Comparison of ENCODE assay signal across 22 mouse cellular contexts in genomic region chr3:6484041-6484440, GRCm38 (mm10).
DNase-seq lines count a peak whose midpoint lies in the region; ATAC-seq and TF ChIP-seq lines count a peak whose summit lies in the region.
"Had no signal": no experiment of that assay in that cellular context is flagged by ENCODE, and none has a peak within 500 bp of the region (broad histone marks: within the 10 kb centered on the region; RNA-seq: fewer than 3 reads in every experiment).

No protein-coding gene starts in this region.

- WGBS in midbrain, postnatal 0 days: 85% methylated on average over 3 of the region's 3 CpGs
- 90% methylated on average over 3 of the region's 3 CpGs for WGBS in midbrain, embryonic 10.5 days

- H3K4me3 ChIP-seq in midbrain, postnatal 0 days (ENCODE audit: low read depth, low read length): no peak overlapping the region
- no peak overlapping the region for H3K4me3 ChIP-seq in midbrain, embryonic 10.5 days
- H3K4me3 ChIP-seq: embryonic facial prominence, embryonic 10.5 days; forebrain, embryonic 13.5 days; heart, adult 2 months; heart, embryonic 15.5 days; hindbrain, embryonic 10.5 days; hindbrain, embryonic 15.5 days had no signal

- DNase-seq in cerebellum, postnatal 10 days: peak; percentile 53 to 71
- no peak for DNase-seq in cerebellum, adult 9-11 months
- DNase-seq in heart, adult 11 months: peak; percentile 78
- no peak for DNase-seq in heart, postnatal 4 days
- peak; percentile 6 for DNase-seq in midbrain, postnatal 0 days (ENCODE audit: low spot score)
- no peak for DNase-seq in midbrain, embryonic 10.5 days (ENCODE audit: low spot score)
- DNase-seq in kidney, postnatal 10 days: no peak
- DNase-seq: adrenal gland, postnatal 36 days; cerebellum, adult 18-20 months; forebrain, postnatal 0 days; heart, adult 2 months; heart, postnatal 14 days had no signal

- no peaks in the 10 kb centered on the region for H3K36me3 ChIP-seq in midbrain, postnatal 0 days (ENCODE audit: insufficient read depth, low read length)
- no peaks in the 10 kb centered on the region for H3K36me3 ChIP-seq in midbrain, embryonic 10.5 days
- H3K36me3 ChIP-seq: embryonic facial prominence, embryonic 10.5 days; heart, embryonic 15.5 days; hindbrain, embryonic 10.5 days; hindbrain, embryonic 15.5 days had no signal

- no peak for ATAC-seq in midbrain, postnatal 0 days (ENCODE audit: low FRiP score)
- ATAC-seq: activated CD4-positive, CD25-positive, alpha-beta regulatory T cell, adult 4 months; forebrain, embryonic 13.5 days; forebrain, postnatal 0 days; inflammation-experienced regulatory T-cells, adult 6 months; intestine, postnatal 0 days; Patski had no signal

- no peaks in the 10 kb centered on the region for H3K27me3 ChIP-seq in midbrain, postnatal 0 days (ENCODE audit: insufficient read depth, low read length)
- no peaks in the 10 kb centered on the region for H3K27me3 ChIP-seq in midbrain, embryonic 10.5 days (ENCODE audit: low read depth, poor library complexity, severe bottlenecking)
- H3K27me3 ChIP-seq: forebrain, embryonic 13.5 days; heart, embryonic 15.5 days; hindbrain, embryonic 15.5 days; Patski had no signal

- TF ChIP-seq CTCF in midbrain, postnatal 0 days (IDR thresholded peaks at IDR 0.05): no peak

- no peak overlapping the region for H3K27ac ChIP-seq in midbrain, postnatal 0 days (ENCODE audit: low read depth, low read length)
- H3K27ac ChIP-seq in midbrain, embryonic 10.5 days (replicated peaks): no peak overlapping the region
- H3K27ac ChIP-seq: embryonic facial prominence, embryonic 10.5 days; forebrain, embryonic 13.5 days; heart, adult 2 months; heart, embryonic 15.5 days; hindbrain, embryonic 10.5 days; hindbrain, embryonic 15.5 days had no signal

- no peaks in the 10 kb centered on the region for H3K9me3 ChIP-seq in midbrain, postnatal 0 days (ENCODE audit: low read length)
- no peaks in the 10 kb centered on the region for H3K9me3 ChIP-seq in midbrain, embryonic 10.5 days (replicated peaks)
- H3K9me3 ChIP-seq: embryonic facial prominence, embryonic 10.5 days; forebrain, embryonic 13.5 days; heart, embryonic 15.5 days; hindbrain, embryonic 10.5 days; hindbrain, embryonic 15.5 days had no signal

- no peak overlapping the region for H3K9ac ChIP-seq in midbrain, postnatal 0 days (replicated peaks; ENCODE audit: low read length, poor library complexity, severe bottlenecking)
- H3K9ac ChIP-seq: forebrain, embryonic 13.5 days; forebrain, postnatal 0 days; heart, embryonic 15.5 days; hindbrain, embryonic 15.5 days had no signal

- no peak overlapping the region for H3K4me2 ChIP-seq in midbrain, postnatal 0 days (ENCODE audit: low read depth, low read length, poor library complexity, severe bottlenecking)
- H3K4me2 ChIP-seq: forebrain, embryonic 13.5 days; heart, embryonic 11.5 days; heart, embryonic 15.5 days; hindbrain, embryonic 15.5 days had no signal

- H3K4me1 ChIP-seq in midbrain, postnatal 0 days (ENCODE audit: insufficient read depth, low read length): no peaks in the 10 kb centered on the region
- no peaks in the 10 kb centered on the region for H3K4me1 ChIP-seq in midbrain, embryonic 10.5 days
- H3K4me1 ChIP-seq: embryonic facial prominence, embryonic 10.5 days; forebrain, embryonic 13.5 days; heart, embryonic 15.5 days; hindbrain, embryonic 10.5 days; hindbrain, embryonic 15.5 days had no signal

Comparison
In these comparisons a context has a peak if more than half of its experiments do, and no peak if none do; other contexts are left out.
1. DNase-seq: peak in cerebellum, postnatal 10 days (2 of 2), heart, adult 11 months (single experiment) and midbrain, postnatal 0 days (single experiment); none in cerebellum, adult 9-11 months (single experiment), heart, postnatal 4 days (single experiment), midbrain, embryonic 10.5 days (single experiment) and kidney, postnatal 10 days (single experiment).